Mouse (Mus musculus) left cerebral cortex, postnatal 4 days (tissue): ENCODE results near the gene Tnpo3. TPM values are rescaled to one million over a fixed set of nuclear protein-coding genes. Genes with fewer than 3 reads are reported as not detected.

Source experiments
- DNase-seq: peaks from one replicate; pipeline ENCODE4 v3.0.0-alpha.2; 2022
- intact Hi-C: fragments of 180-260 bp; cut with DNase I; formaldehyde crosslinking; loops from one replicate; pipeline ENCODE4 v1.15.1; 2025
- total RNA-seq, 2 experiments: library from RNA; stranded (reverse); gene quantifications; 2 replicates each; pipeline ENCODE4 v1.2.3; 2021

Gene Tnpo3
- total RNA-seq, 2 experiments from 2014 or later: 92.3 to 97.2 TPM

- DNase-seq: no peak
- intact Hi-C loops: no loop called here
Measured at GRCm38 (mm10) chr6:29497791-29498190, 111.9 kb downstream of the Tnpo3 start.

- intact Hi-C loops: no loop called here
- no peak for DNase-seq
Measured at GRCm38 (mm10) chr6:29496270-29496669, 113.4 kb downstream of the Tnpo3 start.

- DNase-seq: no peak
- intact Hi-C loops: no loop called here
Measured at GRCm38 (mm10) chr6:29494101-29494500, 115.6 kb downstream of the Tnpo3 start.

Other genes starting within 250 kb of the Tnpo3 start
- gene Opn1sw, start 221.4 kb downstream of the Tnpo3 start, total RNA-seq: under 1 TPM in 1 of 2 experiments, not detected in 1; 0.32 TPM
- 10 to 100 TPM; 70.7 to 72.5 TPM for gene Ccdc136, start 213.6 kb downstream of the Tnpo3 start, total RNA-seq
- 1 to 10 TPM; 4.7 TPM for gene Flnc, start 176.6 kb downstream of the Tnpo3 start, total RNA-seq
- 100 to 1,000 TPM; 183 to 190 TPM for gene Atp6v1f, start 142.2 kb downstream of the Tnpo3 start, total RNA-seq
- under 1 TPM in 1 of 2 experiments, not detected in 1; 0.93 TPM for gene Atp6v1fnb, start 138.4 kb downstream of the Tnpo3 start, total RNA-seq
- 10 to 100 TPM; 20.6 to 23.8 TPM for gene Kcp, start 101.9 kb downstream of the Tnpo3 start, total RNA-seq
- 1 to 10 TPM; 1.1 to 2.1 TPM for gene Irf5, start 83.3 kb downstream of the Tnpo3 start, total RNA-seq
- 1 to 10 TPM; 7.0 to 8.8 TPM for gene Tspan33, start 84.3 kb upstream of the Tnpo3 start, total RNA-seq
- gene Smo, start 125.6 kb upstream of the Tnpo3 start, total RNA-seq: 10 to 100 TPM; 14.6 to 16.2 TPM
- 10 to 100 TPM; 51.3 to 54.1 TPM for gene Ahcyl2, start 158.1 kb upstream of the Tnpo3 start, total RNA-seq